8 mouse cellular contexts compared by ENCODE assay signal in the genomic region with DNA sequence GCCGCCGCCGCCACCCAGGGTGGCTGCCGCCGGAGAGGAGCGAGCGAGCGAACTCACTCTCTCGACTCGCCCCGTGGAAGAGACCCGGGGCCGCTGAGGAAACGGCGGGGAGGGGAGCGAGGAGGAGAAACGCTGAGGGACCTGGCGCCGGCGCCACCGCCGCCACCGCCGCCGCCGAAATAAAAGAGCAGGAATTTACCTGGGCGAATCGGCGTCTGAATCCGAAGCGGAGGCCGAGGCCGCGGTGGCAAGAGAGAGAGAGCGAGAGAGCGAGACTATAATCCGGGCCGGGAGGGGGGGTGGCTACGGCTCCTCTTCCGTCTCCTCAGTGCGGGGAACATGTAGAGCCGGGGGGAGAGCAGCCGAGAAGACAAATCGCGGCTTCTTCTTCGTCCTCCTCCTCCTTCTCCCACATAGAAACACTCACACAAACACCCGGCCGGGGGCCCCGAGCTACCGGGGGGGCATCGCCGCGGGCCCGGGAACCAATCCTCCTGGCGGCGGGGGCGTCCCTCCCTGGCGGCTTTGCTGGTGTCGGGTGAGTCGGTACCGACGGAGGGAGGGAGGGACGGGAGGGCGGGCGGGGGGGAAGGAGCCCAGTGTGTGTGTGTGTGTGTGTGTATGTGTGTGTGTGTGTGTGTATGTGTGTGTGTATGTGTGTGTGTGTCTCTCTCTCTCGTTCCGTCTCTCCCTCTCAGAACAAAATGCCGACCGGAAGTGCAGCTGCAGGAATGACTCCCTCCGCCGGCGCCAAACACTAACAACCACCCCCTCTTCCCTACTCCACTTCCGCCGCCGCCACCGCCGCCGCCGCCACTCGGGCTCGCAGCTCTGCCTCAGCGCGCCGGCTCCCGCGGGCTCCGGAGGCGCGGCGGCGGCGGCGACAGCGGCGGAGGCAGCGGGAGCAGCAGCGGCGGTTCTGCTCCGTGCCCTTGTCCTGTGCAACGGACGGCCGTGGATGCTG. TPM values are rescaled to one million over a fixed set of nuclear protein-coding genes. Genes with fewer than 3 reads are reported as not detected.
DNase-seq lines count a peak whose midpoint lies in the region; ATAC-seq lines count a peak whose summit lies in the region.

A gene (minus strand): TSS at position 538 of the 964 bp plus-strand sequence.

- no peaks in the 10 kb centered on the region for H3K9me3 ChIP-seq in intestine, embryonic 15.5 days

- no peaks in the 10 kb centered on the region for H3K27me3 ChIP-seq in intestine, embryonic 15.5 days (replicated peaks)

- intact Hi-C loops in left cerebral cortex, postnatal 14 days (cut with DNase I): loop anchor here (5.0 kb wide), 2 partner anchors 62 to 123 kb away; no protein-coding TSS in a partner anchor

- H3K4me1 ChIP-seq in intestine, embryonic 15.5 days (replicated peaks): peaks cover 6% of the 10 kb centered on the region

- peak; percentile 88 for ATAC-seq in intestine, embryonic 15.5 days
- peak; percentile 67 for ATAC-seq in megakaryocyte-erythroid progenitor cell, adult 5-6 weeks (replicated peaks; ENCODE audit: low FRiP score, low TSS enrichment, poor library complexity, severe bottlenecking)

- H3K9ac ChIP-seq in intestine, embryonic 15.5 days: peak within 1 kb of the TSS; percentile 83

- H3K4me3 ChIP-seq in intestine, embryonic 15.5 days (replicated peaks): peak within 1 kb of the TSS; percentile 69

- under 1% methylated on average over 95 of the region's 102 CpGs for WGBS in intestine, embryonic 15.5 days

- peak; percentile 94 for DNase-seq in adrenal gland, adult 2 months
- DNase-seq in embryo, embryonic 11 days: peak; percentile 94
- DNase-seq in gastrocnemius, postnatal 25 days: peak; percentile 89
- peak; percentile 89 to 94 for DNase-seq in left cerebral cortex, postnatal 14 days (ENCODE audit: low spot score in 2 of 2)
- DNase-seq in right cerebral cortex, postnatal 14 days: peak; percentile 91
- peak; percentile 84 for DNase-seq in urinary bladder, postnatal 25 days (ENCODE audit: low spot score)

- peak within 1 kb of the TSS; percentile 91 for H3K4me2 ChIP-seq in intestine, embryonic 15.5 days (replicated peaks)

- no peaks in the 10 kb centered on the region for H3K36me3 ChIP-seq in intestine, embryonic 15.5 days

- H3K27ac ChIP-seq in intestine, embryonic 15.5 days: peak within 1 kb of the TSS; percentile 97

RNA-seq across cellular contexts. Expression of the gene that starts here (rescaled TPM):
- 10 to 100 TPM; 35.8 to 50.4 TPM for total RNA-seq in adrenal gland, adult 2 months (2021)
- polyA plus RNA-seq in adrenal gland, adult 2 months (2012; rRNA removed): 1.7 and 1.9 TPM in 2 replicates
- 10 to 100 TPM; 17.9 to 19.1 TPM for total RNA-seq in gastrocnemius, postnatal 25 days (2021)
- polyA plus RNA-seq in intestine, embryonic 15.5 days (2015; fragmentation: Nextera tagmentation; extraction: Ambion mirVana): 14.6 and 14.7 TPM in 2 replicates
- 10 to 100 TPM; 28.5 to 29.1 TPM for total RNA-seq in left cerebral cortex, postnatal 14 days (2021)
- 52.5 and 57.2 TPM in 2 replicates for total RNA-seq in megakaryocyte-erythroid progenitor cell, adult 5-6 weeks (2014; fragmentation: Nextera tagmentation)
- 48.6 and 61.0 TPM in 2 replicates for total RNA-seq in megakaryocyte-erythroid progenitor cell, adult 5-6 weeks (2017)

Comparison
In these comparisons a context has a peak if more than half of its experiments do, and no peak if none do; other contexts are left out.
1. Peak in every context shown above with its lines: DNase-seq, ATAC-seq, H3K4me3 ChIP-seq and H3K27ac ChIP-seq.